Mouse (Mus musculus): ENCODE results near the gene Ccdc65.

Ccdc65 gene

DNA sequence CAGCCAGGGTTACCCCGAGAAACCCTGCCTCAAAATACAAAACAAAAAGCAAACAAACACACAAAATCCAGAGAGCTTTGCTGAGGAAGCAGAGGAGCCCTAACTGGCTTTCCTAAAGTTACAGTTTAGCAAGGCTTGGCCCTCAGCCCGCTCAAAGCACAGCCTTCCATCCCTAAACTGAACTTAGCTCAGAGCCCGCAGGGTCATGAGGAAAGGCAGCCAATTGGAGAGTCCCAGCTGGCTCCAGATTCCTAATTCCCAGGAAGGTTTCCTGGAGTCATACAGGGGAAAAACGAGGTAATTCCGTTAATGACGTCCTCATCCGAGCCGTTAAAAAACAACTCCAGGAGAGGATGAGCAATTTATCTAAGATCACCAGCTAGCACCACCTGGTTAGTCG, 12.3 kb upstream of the Ccdc65 start:
- DNase-seq, result no peak

DNA sequence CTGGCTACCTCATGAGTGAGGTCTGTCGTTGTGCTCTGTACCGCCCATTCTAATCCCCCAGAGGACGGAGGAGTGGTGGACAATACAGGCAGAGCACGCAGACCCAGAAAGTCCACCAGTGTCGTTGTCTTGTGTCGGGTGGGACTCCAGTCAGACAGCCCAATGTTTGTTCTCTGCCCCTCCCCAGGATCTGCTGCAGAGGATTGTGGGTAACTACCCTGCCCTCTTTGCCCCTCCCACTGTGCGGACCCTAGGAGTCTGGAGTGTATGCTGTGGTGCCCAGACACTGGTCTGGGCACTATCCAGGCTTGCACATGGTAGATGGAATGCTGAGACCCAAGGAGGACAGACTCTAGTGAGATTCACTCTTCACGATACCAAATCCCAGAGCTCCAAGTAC, 11.8 kb upstream of the Ccdc65 start:
- DNase-seq, result no peak

DNA sequence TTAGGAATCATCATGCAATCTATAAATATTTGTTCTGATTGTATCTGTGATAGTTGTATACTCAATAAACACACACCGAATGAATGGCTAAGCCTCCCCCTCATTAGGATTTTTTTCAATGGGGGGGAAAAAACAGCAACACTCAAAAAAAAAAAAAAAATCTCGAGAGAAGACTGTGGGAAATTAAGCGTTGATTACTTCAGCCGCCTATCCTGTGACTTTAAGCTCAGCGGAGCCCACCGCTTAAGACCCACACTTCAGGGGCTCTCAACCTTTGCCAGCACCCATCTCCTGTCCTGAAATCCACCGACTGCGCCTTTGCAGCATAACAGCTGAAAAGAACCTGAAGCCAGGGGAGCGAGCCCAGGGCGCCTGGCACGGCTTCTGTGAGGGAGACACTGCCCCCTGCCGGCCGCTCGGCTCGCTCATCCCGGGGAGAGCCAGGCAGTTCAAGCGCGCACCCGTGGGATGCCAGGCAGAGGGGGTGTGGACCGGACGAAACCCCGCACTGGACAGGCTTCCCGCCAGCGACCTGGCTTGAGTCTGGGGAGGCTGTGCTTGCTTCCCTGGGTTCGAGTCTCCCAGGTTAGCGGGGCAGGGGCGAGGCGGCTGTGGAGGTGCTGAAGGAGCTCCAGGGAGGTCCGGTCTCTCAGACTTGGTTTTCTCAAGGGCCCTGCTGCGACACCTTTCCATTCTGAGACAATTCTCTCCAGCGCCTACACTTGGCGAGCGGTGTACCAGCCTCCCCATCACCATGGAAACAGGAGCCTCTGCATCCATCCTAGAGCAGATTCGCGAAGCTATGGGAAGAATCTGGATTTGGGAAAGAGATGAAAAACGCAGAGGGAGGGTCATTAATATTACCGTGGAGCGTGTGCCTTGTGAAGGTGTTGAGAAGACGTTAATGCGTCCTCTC, 8.6 kb upstream of the Ccdc65 start:
- peak; percentile 84 for DNase-seq

DNA sequence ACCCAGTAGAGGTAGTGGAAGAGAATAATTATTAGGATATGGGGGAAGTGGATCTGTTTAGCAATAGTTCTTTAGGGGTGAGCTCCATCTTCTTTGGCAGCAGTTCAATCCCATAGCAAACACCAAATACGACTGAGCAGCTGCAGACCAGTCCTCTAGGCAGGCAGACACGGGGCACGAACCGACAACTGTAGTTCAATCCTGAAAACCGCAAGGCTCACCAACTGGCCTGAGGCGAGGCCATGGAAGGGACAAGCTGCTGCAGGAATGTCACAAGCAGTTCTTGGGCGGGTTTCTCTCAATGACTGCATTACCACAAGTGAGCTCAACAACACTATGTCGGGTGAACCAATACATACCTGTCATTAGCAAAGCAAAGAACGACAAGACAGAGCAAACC, 3.7 kb upstream of the Ccdc65 start:
- DNase-seq, result no peak

DNA sequence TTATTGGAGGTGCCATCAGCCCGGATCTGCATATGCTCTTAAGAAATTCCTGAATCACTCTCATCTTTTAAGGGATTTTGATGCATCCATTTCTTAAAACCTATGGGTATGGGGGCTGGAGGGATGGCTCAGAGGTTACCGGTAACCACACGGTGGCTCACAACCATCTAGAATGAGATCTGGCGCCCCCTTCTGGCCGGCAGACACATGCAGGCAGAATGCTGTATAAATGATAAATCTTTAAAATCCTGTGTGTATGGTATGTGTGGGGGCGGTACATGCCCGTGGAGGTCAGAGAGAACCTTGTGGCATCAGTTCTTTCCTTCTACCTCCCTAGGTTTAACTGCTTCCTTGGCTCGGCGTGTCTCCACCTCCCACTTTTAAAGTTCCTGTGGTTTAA, 2.4 kb downstream of the Ccdc65 start:
- DNase-seq, result peak; percentile 46

DNA sequence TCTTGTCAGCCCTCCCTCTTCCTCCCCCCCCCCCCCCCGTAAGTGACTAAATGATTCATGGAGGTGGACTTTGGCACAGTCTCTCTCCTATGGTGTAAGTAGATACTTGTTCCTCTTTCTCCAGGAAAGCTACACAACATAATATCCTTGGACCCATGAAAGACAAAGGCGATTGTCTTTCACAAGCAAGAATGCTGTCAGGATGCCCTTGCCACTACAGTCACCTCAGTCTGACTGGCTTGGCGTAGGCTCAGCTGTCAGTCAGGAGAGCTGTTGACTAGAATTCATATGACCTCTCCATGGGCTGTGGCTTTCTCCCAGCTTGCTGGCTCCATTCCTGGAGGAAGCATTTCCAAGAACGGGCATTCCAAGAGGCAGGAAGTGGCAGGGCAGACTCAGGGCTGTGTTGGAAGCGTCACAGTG, 6.2 kb downstream of the Ccdc65 start:
- peak; percentile 16 for DNase-seq

DNA sequence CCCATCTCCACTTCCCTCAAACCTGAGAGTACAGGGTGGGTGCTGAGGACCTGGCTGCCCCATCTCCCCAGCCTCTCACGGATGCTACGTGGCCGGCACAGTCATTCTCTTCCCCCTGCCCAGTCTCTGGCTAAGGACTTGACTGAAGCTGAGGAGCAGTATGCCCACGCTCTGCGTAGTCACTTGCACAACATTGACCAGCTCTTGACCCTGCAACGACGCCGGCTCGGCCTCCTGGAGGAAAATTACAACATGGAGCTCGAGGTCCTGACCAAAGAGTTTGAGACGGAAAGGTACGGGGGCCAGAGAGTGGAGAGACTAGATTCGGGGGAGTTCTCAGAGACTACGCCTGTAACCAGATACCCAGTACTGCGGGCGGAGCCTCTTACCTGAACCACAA, 9.3 kb downstream of the Ccdc65 start:
- no peak for DNase-seq

DNA sequence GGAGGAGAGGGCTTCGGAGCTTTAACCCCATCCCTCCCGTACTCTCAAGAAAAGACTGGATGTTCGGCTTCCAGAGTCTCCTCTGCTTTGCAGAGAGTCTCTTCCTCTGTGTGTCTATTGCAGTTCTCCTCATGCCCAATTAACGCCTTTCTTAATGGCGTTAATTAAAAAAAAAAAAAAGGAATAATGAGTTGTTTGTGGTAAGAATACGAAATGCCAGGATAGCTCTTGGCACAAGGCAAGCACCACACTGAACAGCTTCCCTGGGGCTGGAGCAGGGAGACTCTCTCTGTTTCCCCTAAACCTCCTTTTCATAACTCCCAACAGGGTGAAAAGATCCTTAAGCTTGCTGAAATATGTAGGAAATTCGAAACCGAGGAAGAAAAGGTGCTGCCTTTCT, 14.2 kb downstream of the Ccdc65 start:
- no peak for DNase-seq

DNA sequence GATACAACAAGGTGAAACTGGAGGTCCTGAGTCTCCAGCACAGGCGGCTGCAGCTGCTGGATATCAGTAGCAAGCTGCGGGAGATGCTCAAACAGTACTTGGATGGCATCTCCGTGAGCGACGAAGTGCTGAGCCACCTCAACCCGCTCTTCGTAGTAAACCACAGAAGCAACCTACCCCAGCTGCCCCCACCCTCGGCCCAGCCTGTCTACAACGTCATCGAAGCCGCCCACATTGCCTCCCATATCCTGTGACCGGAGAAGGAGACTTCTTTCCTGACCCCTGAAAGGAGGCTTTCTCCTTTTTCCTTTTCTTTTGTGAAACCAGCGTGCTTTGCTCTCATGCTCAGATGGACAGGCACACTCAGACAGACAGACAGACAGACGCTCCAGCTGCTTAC, 14.8 kb downstream of the Ccdc65 start:
- no peak for DNase-seq

DNA sequence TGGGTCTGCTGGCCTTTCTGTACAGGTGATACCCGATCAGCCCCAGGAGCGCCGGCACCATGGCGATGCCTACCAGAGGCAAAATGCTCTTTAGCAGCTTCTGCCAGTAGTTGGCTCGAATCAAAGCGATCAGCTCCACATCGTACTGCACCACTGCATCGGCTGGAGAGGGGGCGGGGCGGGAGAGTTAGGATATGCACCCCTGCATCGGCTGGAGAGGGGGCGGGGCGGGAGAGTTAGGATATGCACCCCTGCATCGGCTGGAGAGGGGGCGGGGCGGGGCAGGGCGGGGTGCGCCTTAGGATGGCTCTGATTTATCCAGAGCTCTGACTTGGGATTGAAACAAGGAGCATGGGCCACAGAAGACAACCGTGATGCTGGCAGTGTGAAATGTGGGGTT, 16.4 kb downstream of the Ccdc65 start:
- no peak for DNase-seq

DNA sequence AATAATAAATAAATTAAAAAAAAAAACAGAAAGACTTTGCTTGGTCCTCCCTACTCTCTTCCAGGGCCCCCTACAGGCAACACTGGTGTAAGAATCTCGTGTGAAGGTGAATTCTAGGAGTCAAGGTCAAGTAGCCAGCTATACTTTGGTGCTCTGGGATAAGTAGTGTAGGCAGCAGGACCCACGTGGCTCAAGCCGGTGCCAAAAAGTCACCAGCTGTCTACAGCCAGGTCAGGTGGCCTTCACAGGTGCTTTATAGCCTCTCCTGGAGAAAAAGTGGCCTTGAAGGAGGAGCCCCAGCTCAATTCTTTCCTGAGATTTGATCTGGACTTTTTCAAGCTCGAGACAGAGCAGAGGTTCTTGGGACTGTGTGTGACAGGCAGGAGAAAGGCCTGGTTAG, 18.1 kb downstream of the Ccdc65 start:
- DNase-seq, result no peak

DNA sequence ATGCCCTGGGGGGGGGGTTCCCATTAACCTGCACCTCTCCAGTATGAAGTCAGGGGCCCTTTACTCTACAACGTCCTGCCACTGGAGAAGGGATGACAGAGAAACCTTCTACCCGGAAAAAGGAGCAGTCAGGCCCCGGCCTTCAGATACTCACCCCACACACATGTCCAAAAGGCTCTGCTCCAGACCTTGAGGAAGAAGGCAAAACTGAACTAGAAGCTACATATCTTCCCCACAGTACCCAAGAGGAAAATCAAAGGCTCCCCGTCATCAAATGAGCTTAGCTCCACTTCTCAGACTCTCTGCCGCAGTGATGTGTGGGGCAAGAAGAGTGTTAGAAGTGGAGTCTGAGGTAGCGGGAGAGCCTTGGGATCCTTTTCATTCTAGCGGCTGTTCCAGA, 18.7 kb downstream of the Ccdc65 start:
- DNase-seq, result no peak

DNA sequence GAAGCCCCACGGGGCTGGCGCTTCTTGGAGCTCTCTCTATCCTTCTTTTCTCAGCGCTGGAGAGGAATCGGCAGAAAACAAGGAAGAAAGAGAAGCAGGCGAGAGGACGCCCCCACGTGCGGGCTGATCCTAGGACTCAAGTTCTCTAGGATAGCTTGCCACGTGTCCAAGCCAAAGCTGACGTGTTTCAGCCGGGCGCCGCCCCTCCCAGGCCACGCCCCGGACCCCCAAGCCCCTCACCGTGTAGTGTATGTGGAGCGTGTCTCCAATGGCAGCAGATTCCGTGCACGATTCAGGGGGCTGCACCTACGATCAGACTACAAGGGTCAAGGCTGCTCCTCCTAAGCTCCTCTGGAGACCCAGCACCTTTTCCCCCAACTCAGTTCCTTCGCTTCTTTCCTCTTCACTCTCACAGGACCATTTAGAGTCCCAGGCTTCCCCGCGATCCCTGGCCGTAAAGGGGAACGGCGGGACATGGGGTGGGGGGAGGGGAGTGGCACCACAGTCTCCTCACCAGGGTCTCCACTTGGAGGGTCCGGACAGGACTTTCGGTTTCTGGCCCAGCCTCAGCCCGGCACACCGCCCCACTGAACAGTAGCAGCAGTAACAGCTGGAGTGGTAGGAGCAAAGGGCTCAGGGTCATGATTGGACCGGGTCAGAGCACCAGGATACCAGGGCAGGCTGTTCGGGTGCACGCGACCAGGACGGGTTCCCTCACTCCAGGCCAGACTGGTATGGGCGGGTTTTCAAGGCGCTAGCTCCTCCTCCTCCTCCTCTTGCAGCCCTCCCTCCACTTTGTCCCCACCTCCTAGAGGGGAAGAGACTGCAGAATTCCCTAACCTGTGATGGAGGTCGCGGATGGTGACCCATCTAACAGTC, 19.7 kb downstream of the Ccdc65 start, which contains the start of gene Fkbp11:
Fkbp11 (minus strand) TSS at position 756 of the 879 bp plus-strand sequence.
- DNase-seq, result peak; percentile 35

DNA sequence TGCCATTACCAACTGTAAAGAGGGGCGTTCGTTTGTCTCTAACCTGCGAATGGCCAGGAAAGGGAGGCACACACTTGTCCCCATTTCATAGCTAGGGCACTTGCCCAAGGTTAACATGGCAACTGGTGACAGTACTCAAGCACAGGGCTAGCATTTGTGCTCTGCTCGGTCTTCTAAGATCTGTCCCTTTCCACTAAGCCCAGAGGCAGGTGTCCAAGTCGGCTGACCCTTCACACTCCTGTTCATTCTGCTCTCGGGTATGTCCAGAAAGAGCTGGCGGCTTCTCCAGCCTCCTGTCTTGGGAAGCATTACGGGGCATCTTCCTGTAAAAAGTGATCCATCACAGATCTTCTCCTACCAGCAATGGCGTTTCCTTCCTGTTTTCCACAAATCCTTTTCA, 20.4 kb downstream of the Ccdc65 start:
- DNase-seq, result no peak

DNA sequence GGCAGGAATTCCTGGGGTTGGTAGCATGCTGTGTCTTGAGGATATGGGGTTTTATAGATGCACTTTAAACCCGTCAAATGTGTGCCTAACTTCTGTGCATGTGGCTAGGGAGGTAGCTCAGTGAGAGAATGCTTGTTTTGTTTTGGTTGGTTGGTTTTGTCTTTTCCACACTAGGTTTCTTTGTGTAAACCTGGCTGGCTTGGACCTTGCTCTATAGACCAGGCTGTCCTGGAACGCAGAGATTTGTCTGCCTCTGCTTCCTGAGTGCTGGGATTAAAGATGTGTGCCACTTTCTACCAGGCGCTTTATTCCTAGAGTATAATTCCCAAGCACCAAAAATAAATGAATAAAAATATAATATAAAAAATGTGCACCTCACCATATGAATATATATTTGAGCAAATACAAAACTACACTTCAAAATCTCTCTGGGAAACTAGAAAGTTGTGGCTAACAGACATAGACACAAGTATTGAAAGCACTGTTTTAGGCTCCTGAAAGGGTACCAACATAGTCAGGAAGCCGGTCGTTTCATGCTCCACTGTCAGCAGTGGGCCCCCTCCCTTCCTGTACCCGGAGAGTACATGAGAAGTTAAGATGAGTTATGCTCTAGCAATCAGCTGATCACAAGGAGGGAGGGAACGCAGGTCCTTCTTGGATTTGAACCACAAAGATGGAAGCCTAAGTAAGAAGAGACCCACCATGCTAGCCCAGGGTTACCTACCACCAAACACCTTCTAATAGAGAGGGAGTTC, 22.0 kb downstream of the Ccdc65 start:
- no peak for DNase-seq

DNA sequence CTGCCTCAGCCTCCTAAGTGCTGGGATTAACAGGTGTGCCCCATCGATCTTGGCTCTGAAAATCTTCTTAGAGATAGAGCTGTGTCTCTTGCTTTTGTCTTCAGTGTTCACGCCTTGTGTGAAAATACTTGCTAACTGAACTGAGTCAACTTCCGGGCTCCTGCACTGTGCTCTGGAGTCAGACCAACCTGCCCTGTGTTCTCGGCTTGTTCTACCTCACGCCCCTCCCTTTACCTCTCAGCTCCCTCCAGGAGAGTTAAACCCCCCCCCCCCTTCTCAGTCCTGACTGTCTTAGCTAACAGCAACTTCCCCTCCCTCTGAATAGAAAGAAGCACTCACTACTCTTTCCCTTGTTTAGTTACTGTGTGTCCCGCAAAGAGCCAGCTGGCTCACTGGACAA, 22.8 kb downstream of the Ccdc65 start:
- no peak for DNase-seq

DNA sequence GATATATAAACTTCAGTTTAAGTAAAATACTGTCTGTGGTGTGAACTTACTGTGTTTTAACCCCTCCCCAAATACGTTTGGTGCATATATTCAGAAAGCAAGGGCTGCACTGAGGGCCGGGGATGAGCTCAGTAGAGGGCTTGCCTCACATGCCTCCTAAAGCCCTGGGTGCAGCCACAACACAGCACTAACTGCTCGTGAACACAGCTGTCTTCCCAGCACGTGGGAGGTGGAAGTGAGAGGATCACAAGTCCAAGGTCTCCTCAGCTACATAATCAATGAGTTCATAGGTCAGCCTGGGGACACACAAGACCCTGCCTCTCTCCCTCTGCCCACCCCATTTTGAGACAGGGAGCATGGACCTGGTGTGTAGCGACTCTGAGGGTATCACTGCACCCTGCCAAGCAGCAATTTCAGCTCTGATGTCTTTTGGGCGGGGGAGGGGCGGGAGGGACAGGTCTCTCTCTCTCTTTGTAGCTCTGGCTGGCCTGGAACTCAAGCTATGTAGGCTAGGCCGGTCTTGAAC, 24.1 kb downstream of the Ccdc65 start:
- DNase-seq, result no peak

DNA sequence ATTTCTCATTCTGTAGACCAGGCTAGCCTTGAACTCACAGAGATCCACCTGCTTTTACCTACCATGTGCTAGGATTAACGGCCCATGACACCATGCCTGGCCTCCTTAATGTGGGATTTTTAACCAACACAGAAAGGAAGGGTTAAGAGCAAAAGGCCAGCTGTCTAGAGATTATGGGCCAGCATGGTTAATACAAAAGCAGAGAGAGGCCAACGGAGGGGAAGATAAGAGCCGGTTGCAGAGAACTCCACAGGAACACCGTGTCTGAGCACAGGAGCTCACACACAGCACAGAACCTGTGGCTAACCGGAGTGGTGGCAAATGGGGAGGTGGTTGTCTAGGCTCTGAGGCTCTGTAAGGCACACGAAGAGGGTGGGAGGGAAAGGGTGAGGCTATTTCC, 25.4 kb downstream of the Ccdc65 start:
- no peak for DNase-seq

DNA sequence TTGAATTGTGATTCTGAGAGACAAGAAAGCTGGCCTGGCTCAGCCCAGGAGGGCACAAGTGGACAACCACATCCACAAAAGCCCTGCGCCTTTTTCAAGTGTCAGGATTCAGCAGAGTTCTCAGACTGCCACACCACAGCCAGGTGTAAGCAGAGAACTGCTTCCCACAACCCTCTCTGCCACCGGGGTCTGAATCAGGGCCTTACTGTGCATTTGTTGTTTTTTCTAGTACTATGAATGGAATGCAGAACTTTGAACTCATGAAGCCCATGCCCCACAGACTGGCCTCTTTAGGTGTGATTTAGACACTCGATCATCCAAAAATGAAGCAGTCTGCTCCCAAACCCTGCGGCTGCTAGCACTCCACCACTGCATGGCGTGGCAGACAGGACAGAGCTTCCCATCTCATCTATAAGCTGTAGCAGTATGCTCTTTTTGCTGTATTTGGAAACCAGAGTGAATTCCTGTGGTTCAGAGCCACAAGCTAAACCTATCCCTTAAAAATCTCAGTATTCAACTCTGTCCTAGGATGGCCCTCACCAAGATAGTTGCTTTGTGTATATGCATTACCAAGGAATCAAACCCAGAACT, 26.1 kb downstream of the Ccdc65 start:
- DNase-seq, result no peak

DNA sequence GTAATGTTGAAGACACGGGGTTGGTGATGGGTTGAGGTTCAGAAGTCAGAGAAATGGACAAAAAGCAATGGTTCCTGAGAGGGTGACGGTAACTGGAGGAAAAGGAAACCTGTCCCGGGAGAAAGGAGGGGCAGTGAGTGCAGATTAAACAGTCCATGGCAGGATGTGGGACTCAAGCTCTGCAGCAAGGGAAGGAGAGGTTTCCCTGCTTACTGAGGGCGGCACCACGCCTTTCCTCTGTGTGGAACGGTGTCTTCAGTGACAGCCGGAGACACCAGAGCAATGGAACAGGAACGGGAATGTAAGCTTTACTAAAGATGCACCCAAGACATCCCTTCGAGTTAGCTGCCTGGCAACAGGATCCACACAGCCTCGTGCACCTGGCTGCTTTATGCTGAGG, 28.5 kb downstream of the Ccdc65 start:
- no peak for DNase-seq

DNA sequence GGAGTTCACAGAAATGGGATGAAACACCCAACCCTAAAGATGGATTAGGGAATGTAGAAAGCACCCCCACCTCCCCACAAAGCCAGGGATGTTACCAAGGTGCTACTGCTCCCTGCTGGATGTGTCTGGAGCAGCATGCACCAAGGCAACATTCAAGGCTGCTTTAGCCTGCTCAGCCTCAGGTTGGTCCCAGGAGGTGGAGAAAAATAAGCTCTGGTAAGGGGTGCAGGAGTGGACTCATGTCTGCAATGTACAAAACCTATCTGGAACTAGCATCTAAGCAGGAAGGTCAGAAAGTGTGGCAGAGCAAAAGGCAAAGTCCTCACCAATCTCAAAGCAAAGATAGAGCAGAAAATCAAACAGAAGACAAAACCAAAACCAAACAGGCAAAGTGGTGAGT, 29.9 kb downstream of the Ccdc65 start:
- no peak for DNase-seq

DNA sequence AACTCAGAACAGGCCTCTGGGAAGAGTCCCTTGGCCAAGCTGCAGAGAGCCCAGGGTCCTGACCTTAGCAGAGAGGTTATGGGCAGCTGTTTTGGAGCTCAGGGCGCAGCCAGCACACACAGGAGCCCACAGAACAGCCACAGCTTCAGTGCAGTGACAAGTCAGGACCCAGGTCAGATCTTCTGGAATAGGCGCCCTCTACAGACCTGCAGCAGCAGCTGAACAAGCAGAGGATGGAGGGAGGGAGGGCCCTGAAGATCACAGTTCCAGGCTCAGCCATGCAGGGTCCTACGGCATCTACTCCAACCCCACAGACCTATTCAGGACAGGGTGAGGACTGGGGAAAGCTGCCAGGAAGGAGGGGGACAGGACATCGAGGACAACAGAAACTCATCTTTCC, 30.8 kb downstream of the Ccdc65 start:
- DNase-seq, result no peak

DNA sequence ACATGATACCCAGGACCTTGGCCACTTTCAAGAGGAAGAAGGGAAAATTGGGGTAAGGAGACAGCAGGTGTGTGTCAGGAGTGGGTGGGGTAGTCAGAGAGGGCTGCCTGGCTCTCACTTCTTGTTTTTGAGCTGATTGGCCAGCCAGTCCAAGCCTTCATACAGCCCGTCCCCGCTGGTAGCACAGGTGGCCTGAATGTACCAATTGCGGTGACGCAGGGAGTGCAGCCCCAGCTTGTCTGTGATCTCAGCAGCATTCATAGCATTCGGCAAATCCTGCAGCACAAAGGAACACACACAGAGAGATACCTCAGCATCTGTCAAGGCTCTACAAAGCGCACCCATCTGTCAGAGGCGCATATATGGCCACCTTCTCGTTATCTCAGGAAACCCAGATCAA, 32.2 kb downstream of the Ccdc65 start:
- no peak for DNase-seq

Data from cerebellum, adult 9-11 months (tissue).